Mouse (Mus musculus) heart, postnatal 0 days (tissue): ENCODE results near the gene Slc25a10.

Source experiments
- CTCF ChIP-seq: IDR thresholded peaks from 2 replicates; pipeline ENCODE4 v1.5.1; 2016; ENCODE audit warnings: antibody characterized with exemption, control low read depth, low read depth
- EP300 ChIP-seq: IDR thresholded peaks from 2 replicates; pipeline ENCODE4 v1.6.1; 2016; ENCODE audit warnings: antibody characterized with exemption, low read depth

- no peak for TF ChIP-seq CTCF
- TF ChIP-seq EP300, result no peak
Measured at GRCm38 (mm10) chr11:120528903-120529302, 37.3 kb downstream of the Slc25a10 start.
